Mouse (Mus musculus): Measurements from ENCODE around the gene Mdm4.
"Not testable (repeated sequence)": the region's sequence is repeated elsewhere in the genome, so short reads cannot be mapped to it uniquely, and the experiment has no call there.

Mdm4 gene

GRCm38 (mm10) chr1:133051829-133052228 lies 21.5 kb upstream of the Mdm4 start:
- no peak for DNase-seq (ENCODE audit: low spot score in 2 of 2)

GRCm38 (mm10) chr1:133050001-133050431 lies 19.7 kb upstream of the Mdm4 start:
- DNase-seq (ENCODE audit: low spot score in 2 of 2), result no peak

DNA sequence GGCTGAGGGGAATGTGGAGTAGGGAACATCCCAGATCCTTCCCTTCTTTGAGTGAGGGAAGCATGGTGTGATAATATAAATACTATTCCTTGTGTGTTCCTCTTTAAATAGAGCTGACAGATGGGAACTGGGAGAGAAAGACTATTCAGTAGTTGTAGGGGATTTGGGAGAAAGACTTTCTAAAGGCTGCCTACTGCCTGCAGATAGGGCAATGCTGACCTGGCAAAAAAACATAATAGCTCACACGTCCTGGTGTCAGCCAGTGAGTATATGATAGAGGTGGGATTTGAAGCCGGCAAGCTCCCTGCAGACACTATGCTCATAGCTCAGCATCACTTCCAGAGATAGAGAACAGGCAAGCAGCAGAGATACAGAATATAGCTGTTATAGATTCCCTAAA lies 18.3 kb upstream of the Mdm4 start:
- DNase-seq (ENCODE audit: low spot score in 2 of 2), result no peak

DNA sequence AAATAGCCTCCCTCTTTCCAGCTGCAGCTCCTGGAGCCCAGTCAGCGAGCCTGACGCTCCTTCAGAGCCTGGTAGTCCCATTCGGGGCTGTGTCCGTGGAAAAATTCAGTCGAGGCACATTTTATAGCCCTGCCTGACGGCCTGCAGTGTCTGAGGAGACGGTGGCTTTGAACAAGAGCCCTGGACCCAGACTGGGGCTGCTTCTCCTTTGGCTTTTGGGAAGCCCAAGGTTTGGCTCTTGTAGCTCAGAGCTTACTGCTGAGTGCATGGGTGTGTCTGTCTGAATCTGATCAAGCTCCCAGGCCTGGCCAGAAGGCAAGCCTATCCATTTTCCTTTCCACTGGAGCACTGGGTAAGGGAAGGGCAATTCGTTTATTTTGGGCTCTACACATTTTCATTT lies 17.2 kb upstream of the Mdm4 start:
- peak in 1 of 2 experiments; percentile 62 for DNase-seq (ENCODE audit: low spot score in 2 of 2)

- DNase-seq (ENCODE audit: low spot score in 2 of 2), result peak; percentile 33 to 73
Measured at GRCm38 (mm10) chr1:133046441-133046931, 16.1 kb upstream of the Mdm4 start.

DNA sequence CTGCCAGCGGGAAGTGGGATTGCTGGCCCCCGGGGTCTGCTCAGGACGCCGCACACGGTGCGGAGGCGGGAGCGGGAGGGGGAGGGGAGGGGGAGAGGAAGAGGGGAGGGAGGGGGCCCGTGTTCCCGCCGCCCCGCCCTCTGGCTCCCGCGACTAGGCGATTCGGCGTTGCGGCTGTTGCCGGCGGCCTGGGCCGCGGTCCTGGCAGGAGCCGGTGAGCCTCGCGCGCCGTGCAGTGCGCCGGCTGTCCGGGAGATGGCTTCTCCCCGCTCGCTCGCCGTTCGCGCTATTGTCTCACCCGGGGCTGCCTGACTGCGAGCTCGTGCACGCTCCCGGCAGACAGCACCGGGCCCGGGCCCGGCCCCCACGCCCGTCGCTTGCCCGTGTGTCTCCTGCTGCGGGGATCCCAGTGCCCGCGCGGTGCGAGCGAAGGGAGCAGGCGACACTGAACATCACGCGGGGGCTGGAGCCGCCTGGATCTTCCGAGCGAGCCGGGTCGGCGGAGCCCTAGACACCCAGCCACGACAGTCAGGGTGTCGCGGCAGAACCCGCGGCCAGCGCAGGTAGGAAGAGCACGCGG lies 15.6 kb upstream of the Mdm4 start:
- DNase-seq (ENCODE audit: low spot score in 2 of 2), result peak; percentile 79 to 90

DNA sequence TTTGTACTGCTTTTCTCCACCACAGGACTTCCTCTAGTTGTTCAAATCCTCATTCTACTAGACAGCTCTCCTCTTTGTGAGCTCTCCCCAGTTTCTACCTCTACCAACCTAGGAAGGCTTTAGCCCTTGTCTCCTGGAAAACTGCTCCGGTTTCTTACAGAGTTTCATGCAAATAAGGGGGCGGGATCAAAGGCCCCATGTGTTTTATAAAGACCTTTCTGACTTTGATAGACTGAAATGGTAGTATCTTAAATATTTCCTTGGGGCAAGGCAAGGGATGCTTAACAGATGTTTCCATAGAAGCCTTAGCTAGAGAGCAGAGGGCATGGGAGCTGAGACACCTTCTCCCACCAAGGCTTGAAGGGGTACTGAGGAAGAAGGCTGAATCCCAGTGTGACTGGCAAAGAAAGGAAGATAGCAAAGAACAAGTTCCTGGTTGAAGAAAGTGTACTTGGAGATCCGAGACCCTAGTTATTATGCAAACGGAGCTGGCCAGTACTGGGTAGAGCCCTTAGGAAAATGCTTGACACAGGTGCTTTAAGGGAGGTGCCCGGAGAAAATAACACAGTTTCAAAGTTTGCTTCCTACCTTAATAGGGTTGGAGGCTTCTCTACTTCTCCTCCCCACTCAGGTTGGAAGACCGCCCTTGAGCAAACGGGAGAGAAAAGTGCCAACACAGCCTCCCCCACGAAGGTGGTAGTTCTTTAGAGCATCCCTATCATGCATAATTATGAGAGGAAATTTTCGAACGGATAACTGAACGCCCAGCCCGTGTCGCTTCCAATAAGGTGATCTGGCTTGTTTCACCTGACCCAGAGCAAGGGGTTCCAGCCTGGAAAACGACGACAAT lies 14.9 kb upstream of the Mdm4 start, which contains the start of gene Pik3c2b:
Gene Pik3c2b (plus strand): TSS at position 657 of the 850 bp plus-strand sequence.
- DNase-seq (ENCODE audit: low spot score in 2 of 2), result no peak

DNA sequence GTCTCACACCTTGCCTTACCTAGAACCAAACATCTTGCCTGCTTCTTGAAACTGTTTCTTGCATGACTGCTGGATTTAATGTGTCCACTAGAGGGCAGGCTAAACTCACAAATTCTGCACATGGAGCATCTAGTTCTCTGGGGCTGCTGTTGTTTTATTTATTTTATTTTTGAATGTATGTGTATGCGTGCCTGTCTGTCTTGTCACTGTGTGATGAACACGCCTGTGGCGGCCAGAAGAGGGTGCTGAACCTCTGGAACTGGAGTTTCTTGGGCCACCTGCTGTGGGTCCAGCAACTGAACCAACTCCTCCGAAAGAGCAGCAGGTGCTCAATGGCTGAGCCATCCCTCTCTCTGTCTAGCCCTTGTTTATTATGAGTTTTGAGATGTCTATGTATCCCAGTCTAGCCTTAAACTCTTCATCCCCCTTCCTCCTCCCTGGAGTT lies 9.2 kb upstream of the Mdm4 start:
- DNase-seq (ENCODE audit: low spot score in 2 of 2), result peak; percentile 55 to 72

- DNase-seq (ENCODE audit: low spot score in 2 of 2), result not testable (repeated sequence)
Measured at GRCm38 (mm10) chr1:133034682-133035081, 4.3 kb upstream of the Mdm4 start.

- peak in 1 of 2 experiments; percentile 50 for DNase-seq (ENCODE audit: low spot score in 2 of 2)
Measured at GRCm38 (mm10) chr1:133034091-133034460, 3.7 kb upstream of the Mdm4 start.

GRCm38 (mm10) chr1:133033316-133034090 lies 3.1 kb upstream of the Mdm4 start:
- peak; percentile 63 to 74 for DNase-seq (ENCODE audit: low spot score in 2 of 2)

DNA sequence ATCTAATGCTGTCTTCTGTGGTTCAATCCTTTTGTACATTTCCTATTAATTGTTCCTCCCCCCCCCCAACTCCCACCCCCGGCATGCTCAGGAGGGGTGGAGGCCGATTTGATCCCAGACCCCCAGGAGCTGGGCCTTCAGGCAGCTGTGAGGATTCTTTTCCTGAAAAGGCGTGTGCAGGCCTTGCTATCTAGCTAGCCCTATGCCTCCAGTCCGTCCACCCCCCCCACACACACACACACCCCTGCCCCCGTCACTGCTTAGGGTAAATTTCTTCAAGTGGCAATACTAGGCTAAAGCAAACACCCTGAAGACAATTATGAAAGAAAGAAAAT lies 2.6 kb upstream of the Mdm4 start:
- no peak for DNase-seq (ENCODE audit: low spot score in 2 of 2)

DNA sequence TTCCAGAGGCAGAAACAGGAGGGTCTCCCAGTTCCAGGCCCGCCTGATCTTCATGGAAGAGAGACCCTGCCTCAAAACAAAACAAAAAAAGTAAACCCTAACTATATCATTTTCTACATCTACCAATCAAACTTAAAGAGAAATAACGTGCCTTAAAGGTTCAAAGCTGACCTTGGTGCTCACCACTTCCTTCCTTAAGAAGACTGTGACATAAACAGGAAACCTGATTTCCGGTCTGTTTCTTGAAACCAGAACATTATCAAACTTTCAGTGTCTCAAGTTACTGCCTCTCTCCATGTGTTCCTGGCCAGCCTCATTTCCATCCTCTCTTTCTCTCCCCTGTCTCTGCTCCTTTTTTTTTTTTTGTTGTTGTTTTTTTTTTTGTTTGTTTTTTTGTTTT lies 617 bp downstream of the Mdm4 start:
- DNase-seq (ENCODE audit: low spot score in 2 of 2), result no peak

GRCm38 (mm10) chr1:133027980-133028379 lies 2.4 kb downstream of the Mdm4 start:
- no peak for DNase-seq (ENCODE audit: low spot score in 2 of 2)

DNA sequence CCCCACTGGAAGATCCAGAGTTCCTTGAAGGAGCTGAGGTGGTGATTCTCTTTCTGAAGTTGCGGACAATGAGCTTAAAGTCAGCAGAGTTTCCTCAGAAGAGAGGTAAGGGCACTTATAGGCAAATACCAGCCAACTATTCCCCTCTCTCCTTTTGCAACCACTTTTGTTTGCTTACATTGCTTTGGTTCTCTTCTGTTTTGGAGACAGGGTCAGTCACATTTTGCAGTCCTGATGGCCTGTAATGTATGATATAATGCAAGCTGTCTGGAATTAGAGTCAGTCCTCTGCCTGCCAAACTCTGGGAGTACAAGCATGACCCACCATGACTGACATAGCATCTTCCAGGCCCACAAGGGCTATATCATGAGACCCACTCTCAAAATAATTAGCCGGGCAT lies 3.2 kb downstream of the Mdm4 start:
- DNase-seq (ENCODE audit: low spot score in 2 of 2), result no peak

DNA sequence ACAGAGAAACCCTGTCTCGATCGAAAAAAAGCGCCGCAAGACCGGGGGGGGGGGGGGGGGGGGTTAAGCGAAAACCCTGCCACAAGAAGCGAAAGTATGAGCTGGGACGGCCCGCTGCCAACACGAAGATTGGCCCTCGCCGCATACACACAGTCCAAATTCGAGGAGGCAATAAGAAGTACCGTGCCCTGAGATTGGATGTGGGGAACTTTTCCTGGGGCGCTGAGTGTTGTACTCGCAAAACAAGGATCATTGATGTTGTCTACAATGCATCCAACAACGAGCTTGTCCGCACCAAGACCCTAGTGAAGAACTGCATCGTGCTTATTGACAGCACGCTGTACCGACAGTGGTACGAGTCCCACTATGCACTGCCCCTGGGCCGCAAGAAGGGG lies 4.6 kb downstream of the Mdm4 start:
- not testable (repeated sequence) for DNase-seq (ENCODE audit: low spot score in 2 of 2)

DNA sequence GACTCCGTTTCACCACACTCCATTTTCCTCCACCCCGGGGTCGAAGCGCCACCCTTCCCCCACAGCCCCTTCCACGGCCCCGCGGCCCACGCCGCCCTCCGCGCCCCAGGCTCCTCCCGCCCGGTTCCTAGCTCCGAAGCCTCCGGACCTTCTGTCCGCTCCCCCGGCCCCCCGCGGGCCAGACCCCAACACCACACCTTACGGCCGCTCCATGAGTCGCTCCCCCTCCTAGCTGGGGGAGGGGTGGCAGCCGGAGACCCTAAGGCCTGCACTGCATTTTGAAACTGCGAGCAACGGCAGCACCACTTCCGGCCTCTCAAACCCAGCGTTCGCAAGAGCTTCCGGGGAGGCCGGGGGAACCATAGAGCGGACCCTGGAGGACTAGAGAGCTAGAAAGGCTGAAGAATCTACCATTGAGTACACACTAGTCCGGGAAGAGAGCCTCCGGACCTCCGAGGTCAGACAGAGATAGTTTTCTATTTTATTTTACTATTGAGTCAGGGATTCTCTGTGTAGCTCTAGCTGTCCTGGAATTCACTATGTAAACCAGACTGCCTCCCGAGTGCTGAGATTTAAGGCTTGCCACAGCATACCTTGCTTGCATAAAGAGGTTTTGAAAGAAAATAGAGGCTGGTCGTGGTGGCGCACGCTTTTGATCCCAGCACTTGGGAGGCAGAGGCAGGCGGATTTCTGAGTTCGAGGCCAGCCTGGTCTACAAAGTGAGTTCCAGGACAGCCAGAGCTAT lies 5.1 kb downstream of the Mdm4 start:
- peak; percentile 89 to 92 for DNase-seq (ENCODE audit: low spot score in 2 of 2)

GRCm38 (mm10) chr1:133024426-133024825 lies 5.9 kb downstream of the Mdm4 start:
- no peak for DNase-seq (ENCODE audit: low spot score in 2 of 2)

GRCm38 (mm10) chr1:133023723-133024122 lies 6.6 kb downstream of the Mdm4 start:
- not testable (repeated sequence) for DNase-seq (ENCODE audit: low spot score in 2 of 2)

- DNase-seq (ENCODE audit: low spot score in 2 of 2), result not testable (repeated sequence)
Measured at GRCm38 (mm10) chr1:133021971-133022370, 8.4 kb downstream of the Mdm4 start.

GRCm38 (mm10) chr1:133021391-133021790 lies 9.0 kb downstream of the Mdm4 start:
- no peak for DNase-seq (ENCODE audit: low spot score in 2 of 2)

All from spleen, postnatal 4 days (tissue).